Mouse (Mus musculus) neutrophil, adult 65 days (primary cell): Measurements from ENCODE around the gene Dcaf12l2. TPM values are rescaled to one million over a fixed set of nuclear protein-coding genes. Genes with fewer than 3 reads are reported as not detected.

Experiments
- total RNA-seq: library from RNA; stranded (reverse); gene quantifications from 2 replicates; pipeline ENCODE4 v1.2.4, GENCODE M21; 2023

Dcaf12l2 gene
- total RNA-seq = not detected in 2 replicates

DNA sequence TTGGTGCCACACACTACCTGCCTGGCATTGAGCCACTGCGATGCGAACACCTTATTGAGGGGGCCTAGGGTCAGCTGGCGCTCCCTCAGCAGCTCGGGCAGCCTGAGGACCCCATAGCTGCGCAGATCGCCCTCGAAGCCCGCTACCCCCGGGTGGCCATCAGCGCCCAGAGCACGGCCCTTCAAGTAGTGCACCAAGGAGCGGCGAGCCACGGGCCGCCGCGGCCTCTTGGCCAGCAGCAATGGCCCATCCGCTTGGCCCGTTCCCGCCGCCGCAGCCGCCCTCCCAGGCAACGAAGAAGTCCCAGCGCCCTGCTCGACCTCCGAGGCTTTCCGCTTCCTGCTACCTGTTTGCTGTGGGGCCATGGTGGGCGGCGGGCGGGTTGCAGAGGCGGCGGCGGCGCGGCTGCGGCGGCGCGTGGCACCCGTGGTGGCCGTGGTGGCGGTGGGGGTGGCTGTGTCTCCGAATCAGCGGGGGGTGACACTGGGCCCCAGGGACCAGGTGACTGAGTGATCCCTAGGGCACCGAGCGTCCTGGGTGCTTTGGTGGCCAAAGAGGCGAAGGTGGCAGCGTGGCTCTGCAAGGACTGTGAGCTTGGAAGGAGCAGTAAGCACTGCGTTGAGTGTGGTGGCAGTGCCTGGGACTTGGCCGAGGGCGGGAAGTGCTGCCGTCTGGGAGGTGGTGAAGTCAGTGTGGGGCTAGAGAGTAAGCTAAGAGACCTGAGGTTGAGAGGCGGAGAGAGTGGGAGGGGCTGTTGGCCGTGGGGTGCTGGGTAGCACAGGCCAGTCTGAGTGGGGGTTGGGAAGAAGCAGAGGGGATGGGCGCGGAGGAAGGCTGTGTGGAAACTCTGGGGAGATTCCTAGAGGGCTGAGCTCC lies at the start of gene Dcaf12l2:
Dcaf12l2 (minus strand) TSS at position 697 of the 876 bp plus-strand sequence.

